Mouse (Mus musculus) stomach, embryonic 14.5 days (tissue): ENCODE measurements at regions not wholly inside any gene's neighbourhood (a gene's known extent, or its start where the extent isn't known, plus 50 kb on each side); places are given as distances from the start of the nearest gene placed in this dataset.

Experiments used
- ATAC-seq: fragments of 200-750 bp; cut with Nextera tagmentation; 2 replicates; pipeline ENCODE4 v1.8.0; 2017; ENCODE audit warnings: low read depth, moderate TSS enrichment; ENCODE audit not compliant: insufficient number of reproducible peaks, insufficient read depth, low FRiP score
- H3K27ac ChIP-seq: fragments of 300-500 bp; sonication (generic); 2 replicates; pipeline ENCODE4 v1.5.1; 2014; ENCODE audit warnings: mild to moderate bottlenecking, low read length, moderate library complexity, mixed read lengths
- H3K27me3 ChIP-seq: fragments of 300-500 bp; sonication (generic); 2 replicates; pipeline ENCODE4 v1.6.1; 2014; ENCODE audit warnings: low read length, control low read depth, mixed read lengths; ENCODE audit not compliant: control insufficient read depth, insufficient read depth
- H3K36me3 ChIP-seq: fragments of 300-500 bp; sonication (generic); 2 replicates; pipeline ENCODE4 v1.6.1; 2014; ENCODE audit warnings: mild to moderate bottlenecking, control low read depth, low read length, moderate library complexity, mixed read lengths; ENCODE audit not compliant: control insufficient read depth, insufficient read depth
- H3K4me1 ChIP-seq: fragments of 300-500 bp; sonication (generic); 2 replicates; pipeline ENCODE4 v1.6.1; 2014; ENCODE audit warnings: low read length, control low read depth, mixed read lengths; ENCODE audit not compliant: control insufficient read depth, insufficient read depth
- H3K4me2 ChIP-seq: fragments of 300-500 bp; sonication (generic); replicated peaks from 2 replicates; pipeline ENCODE4 v1.6.1; 2014; ENCODE audit warnings: low read depth, low read length, control low read depth
- H3K4me3 ChIP-seq: fragments of 300-500 bp; sonication (generic); 2 replicates; pipeline ENCODE4 v1.5.1; 2014; ENCODE audit warnings: low read depth, low read length, control low read depth
- H3K9ac ChIP-seq: fragments of 300-500 bp; sonication (generic); replicated peaks from 2 replicates; pipeline ENCODE4 v1.6.1; 2014; ENCODE audit warnings: low read depth, mild to moderate bottlenecking, control low read depth, low read length, moderate library complexity, mixed read lengths
- H3K9me3 ChIP-seq: fragments of 300-500 bp; sonication (generic); 2 replicates; pipeline ENCODE4 v1.6.1; 2016; ENCODE audit warnings: low read depth, low read length, control low read depth; ENCODE audit not compliant: control insufficient read depth
- WGBS: fragments of 180-500 bp; shearing (Covaris S2); extraction: QIAGEN DNeasy Blood & Tissue Kit; methylation state at CpG from one replicate; pipeline ENCODE4 v1.1.7; 2014; 5-methylcytosine and 5-hydroxymethylcytosine counted together

GRCm38 (mm10) chr16:24238075-24238555 lies 155.2 kb upstream of the Lpp start:
- Histone ChIP-seq H3K9me3 (no peaks in the 10 kb centered on the region), H3K4me1 (no peaks in the 10 kb centered on the region), H3K9ac (no peak overlapping the region), H3K4me3 (no peak overlapping the region), H3K27ac (no peak overlapping the region), H3K27me3 (no peaks in the 10 kb centered on the region), H3K4me2 (no peak overlapping the region), H3K36me3 (no peaks in the 10 kb centered on the region)
- WGBS: 66% methylated on average over 3 of the region's 3 CpGs
- ATAC-seq: no peak

- Histone ChIP-seq H3K9me3 (no peaks in the 10 kb centered on the region), H3K27ac (no peak overlapping the region), H3K4me3 (no peak overlapping the region), H3K4me1 (no peaks in the 10 kb centered on the region), H3K4me2 (no peak overlapping the region), H3K9ac (no peak overlapping the region), H3K27me3 (no peaks in the 10 kb centered on the region), H3K36me3 (no peaks in the 10 kb centered on the region)
- WGBS: 67% methylated on average over 3 of the region's 3 CpGs
- no peak for ATAC-seq
These were observed 155.9 kb upstream of the Lpp start for GRCm38 (mm10) chr16:24237425-24237824.

GRCm38 (mm10) chr16:24237013-24237412 lies 156.3 kb upstream of the Lpp start:
- no peak overlapping the region for H3K27ac ChIP-seq
- no peak for ATAC-seq
- WGBS: 96% methylated on average over 3 of the region's 3 CpGs
- no peaks in the 10 kb centered on the region for H3K4me1 ChIP-seq
- H3K4me2 ChIP-seq: no peak overlapping the region
- H3K4me3 ChIP-seq: no peak overlapping the region
- H3K36me3 ChIP-seq: no peaks in the 10 kb centered on the region
- H3K9me3 ChIP-seq: no peaks in the 10 kb centered on the region
- no peaks in the 10 kb centered on the region for H3K27me3 ChIP-seq
- no peak overlapping the region for H3K9ac ChIP-seq

- Histone ChIP-seq H3K4me2 (no peak overlapping the region), H3K9me3 (no peaks in the 10 kb centered on the region), H3K27me3 (no peaks in the 10 kb centered on the region), H3K4me3 (no peak overlapping the region), H3K27ac (no peak overlapping the region), H3K36me3 (no peaks in the 10 kb centered on the region), H3K4me1 (no peaks in the 10 kb centered on the region), H3K9ac (no peak overlapping the region)
- WGBS: 58% methylated on average over 3 of the region's 3 CpGs
- ATAC-seq: no peak
These were observed 156.8 kb upstream of the Lpp start for GRCm38 (mm10) chr16:24236511-24236910.

GRCm38 (mm10) chr16:24234795-24235194 lies 158.5 kb upstream of the Lpp start:
- no peak overlapping the region for H3K4me2 ChIP-seq
- H3K4me1 ChIP-seq: no peaks in the 10 kb centered on the region

GRCm38 (mm10) chr16:24232001-24232530 lies 161.2 kb upstream of the Lpp start:
- H3K9me3 ChIP-seq: no peaks in the 10 kb centered on the region
- no peak overlapping the region for H3K27ac ChIP-seq
- H3K9ac ChIP-seq: no peak overlapping the region
- ATAC-seq: no peak
- no peaks in the 10 kb centered on the region for H3K36me3 ChIP-seq
- WGBS: 87% methylated on average over 6 of the region's 6 CpGs
- no peak overlapping the region for H3K4me2 ChIP-seq
- no peaks in the 10 kb centered on the region for H3K4me1 ChIP-seq
- H3K27me3 ChIP-seq: no peaks in the 10 kb centered on the region
- H3K4me3 ChIP-seq: no peak overlapping the region

More at GRCm38 (mm10) chr16:24234795-24235194, 158.5 kb upstream of the Lpp start:
- 76% methylated on average over 11 of the region's 11 CpGs for WGBS
- ATAC-seq: no peak
- Histone ChIP-seq H3K9me3 (no peaks in the 10 kb centered on the region), H3K27me3 (no peaks in the 10 kb centered on the region), H3K4me3 (no peak overlapping the region), H3K36me3 (no peaks in the 10 kb centered on the region), H3K9ac (no peak overlapping the region), H3K27ac (no peak overlapping the region)

GRCm38 (mm10) chr16:24231506-24231905 lies 161.8 kb upstream of the Lpp start:
- no peak for ATAC-seq
- no peaks in the 10 kb centered on the region for H3K9me3 ChIP-seq
- H3K9ac ChIP-seq: no peak overlapping the region

GRCm38 (mm10) chr16:24229002-24229607 lies 164.2 kb upstream of the Lpp start:
- no peaks in the 10 kb centered on the region for H3K27me3 ChIP-seq
- H3K9ac ChIP-seq: no peak overlapping the region
- no peaks in the 10 kb centered on the region for H3K9me3 ChIP-seq
- ATAC-seq: no peak
- no peaks in the 10 kb centered on the region for H3K4me1 ChIP-seq
- no peak overlapping the region for H3K4me3 ChIP-seq
- no peak overlapping the region for H3K27ac ChIP-seq
- H3K4me2 ChIP-seq: no peak overlapping the region
- WGBS: 75% methylated on average over 7 of the region's 7 CpGs
- no peaks in the 10 kb centered on the region for H3K36me3 ChIP-seq

More at GRCm38 (mm10) chr16:24231506-24231905, 161.8 kb upstream of the Lpp start:
- no peak overlapping the region for H3K27ac ChIP-seq
- no peak overlapping the region for H3K4me2 ChIP-seq
- H3K27me3 ChIP-seq: no peaks in the 10 kb centered on the region
- WGBS: 65% methylated on average over 5 of the region's 5 CpGs
- no peaks in the 10 kb centered on the region for H3K4me1 ChIP-seq
- no peak overlapping the region for H3K4me3 ChIP-seq
- H3K36me3 ChIP-seq: no peaks in the 10 kb centered on the region

- ATAC-seq: no peak
- Histone ChIP-seq H3K36me3 (no peaks in the 10 kb centered on the region), H3K9ac (no peak overlapping the region), H3K4me1 (no peaks in the 10 kb centered on the region), H3K9me3 (no peaks in the 10 kb centered on the region), H3K27ac (no peak overlapping the region), H3K4me2 (no peak overlapping the region), H3K4me3 (no peak overlapping the region), H3K27me3 (no peaks in the 10 kb centered on the region)
- 68% methylated on average over 4 of the region's 4 CpGs for WGBS
These were observed 167.4 kb upstream of the Lpp start for GRCm38 (mm10) chr16:24225897-24226296.
